Mouse (Mus musculus): ENCODE measurements at regions not wholly inside any gene's neighbourhood (a gene's known extent, or its start where the extent isn't known, plus 50 kb on each side); places are given as distances from the start of the nearest gene placed in this dataset.

- TF ChIP-seq CTCF (IDR thresholded peaks at IDR 0.05; ENCODE audit: borderline replicate concordance, insufficient read depth, low read length): no peak
- TF ChIP-seq POLR2A (IDR thresholded peaks at IDR 0.05; ENCODE audit: low read depth, low read length): no peak
Measured at GRCm38 (mm10) chr16:25483831-25484254, 197.2 kb downstream of the Tprg start.
